Mouse (Mus musculus): ENCODE measurements around the gene Gm4303.
"Not testable (repeated sequence)": the region's sequence is repeated elsewhere in the genome, so short reads cannot be mapped to it uniquely, and the experiment has no call there.

The Gm4303 gene

DNA sequence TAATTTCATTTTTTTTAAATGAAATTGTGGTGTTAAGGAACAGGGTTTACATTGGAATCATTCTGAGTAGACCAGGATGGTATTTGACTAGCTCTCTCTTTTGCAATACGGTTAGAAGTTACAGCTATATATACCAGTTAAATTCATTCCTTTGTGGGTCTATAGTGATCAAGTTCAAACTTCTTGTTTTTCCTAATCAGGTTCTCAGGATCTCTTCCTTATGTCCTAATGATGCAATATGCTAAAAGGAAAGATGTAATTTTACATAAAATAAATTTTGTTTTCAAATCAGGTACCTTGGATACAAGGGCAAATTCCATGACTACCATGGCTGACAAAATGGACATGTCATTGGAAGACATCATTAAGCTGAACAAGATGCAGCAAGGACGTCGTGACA, at the start of gene Gm4303:
TSS of gene Gm4303 (plus strand) at position 301 of the 400 bp plus-strand sequence.
- DNase-seq (ENCODE audit: low read depth, low spot score) = not testable (repeated sequence)

DNA sequence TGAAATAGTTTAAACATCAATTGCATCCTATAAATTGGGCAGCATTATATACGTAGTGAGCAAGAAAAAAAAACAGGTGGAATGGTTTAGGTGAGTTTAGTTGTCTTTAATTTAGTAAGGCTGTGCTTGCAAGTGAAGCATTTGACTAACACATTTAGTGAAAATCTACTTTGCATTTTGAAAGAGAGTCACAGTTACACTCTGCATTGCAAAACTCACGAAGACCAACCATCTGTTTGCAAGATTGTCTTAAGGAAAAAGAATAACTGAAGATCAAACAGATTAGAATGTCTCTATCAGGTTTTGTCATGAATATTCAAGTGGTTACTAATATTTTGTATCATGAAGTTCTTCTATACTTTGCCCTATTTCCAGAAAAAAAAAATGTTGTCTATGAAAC, 49.7 kb upstream of the Gm4303 start:
- DNase-seq (ENCODE audit: low read depth, low spot score) = peak; percentile 31

- not testable (repeated sequence) for DNase-seq (ENCODE audit: low read depth, low spot score)
Observed at GRCm38 (mm10) chr10:100300106-100300505, 45.7 kb upstream of the Gm4303 start.

GRCm38 (mm10) chr10:100335376-100335775, 10.4 kb upstream of the Gm4303 start, which contains the start of gene Gm4301:
TSS of gene Gm4301 (plus strand) at chr10:100335676.
- not testable (repeated sequence) for DNase-seq (ENCODE audit: low read depth, low spot score)

DNA sequence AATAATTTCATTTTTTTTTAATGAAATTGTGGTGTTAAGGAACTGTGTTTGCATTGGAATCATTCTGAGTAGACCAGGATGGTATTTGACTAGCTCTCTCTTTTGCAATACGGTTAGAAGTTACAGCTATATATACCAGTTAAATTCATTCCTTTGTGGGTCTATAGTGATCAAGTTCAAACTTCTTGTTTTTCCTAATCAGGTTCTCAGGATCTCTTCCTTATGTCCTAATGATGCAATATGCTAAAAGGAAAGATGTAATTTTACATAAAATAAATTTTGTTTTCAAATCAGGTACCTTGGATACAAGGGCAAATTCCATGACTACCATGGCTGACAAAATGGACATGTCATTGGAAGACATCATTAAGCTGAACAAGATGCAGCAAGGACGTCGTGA, 5.2 kb upstream of the Gm4303 start, which contains the start of gene Gm4302:
TSS of gene Gm4302 (plus strand) at position 301 of the 400 bp plus-strand sequence.
- DNase-seq (ENCODE audit: low read depth, low spot score) = not testable (repeated sequence)

DNA sequence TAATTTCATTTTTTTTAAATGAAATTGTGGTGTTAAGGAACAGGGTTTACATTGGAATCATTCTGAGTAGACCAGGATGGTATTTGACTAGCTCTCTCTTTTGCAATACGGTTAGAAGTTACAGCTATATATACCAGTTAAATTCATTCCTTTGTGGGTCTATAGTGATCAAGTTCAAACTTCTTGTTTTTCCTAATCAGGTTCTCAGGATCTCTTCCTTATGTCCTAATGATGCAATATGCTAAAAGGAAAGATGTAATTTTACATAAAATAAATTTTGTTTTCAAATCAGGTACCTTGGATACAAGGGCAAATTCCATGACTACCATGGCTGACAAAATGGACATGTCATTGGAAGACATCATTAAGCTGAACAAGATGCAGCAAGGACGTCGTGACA, 5.0 kb downstream of the Gm4303 start, which contains the start of gene Gm4305:
TSS of gene Gm4305 (plus strand) at position 301 of the 400 bp plus-strand sequence.
- DNase-seq (ENCODE audit: low read depth, low spot score) = not testable (repeated sequence)

DNA sequence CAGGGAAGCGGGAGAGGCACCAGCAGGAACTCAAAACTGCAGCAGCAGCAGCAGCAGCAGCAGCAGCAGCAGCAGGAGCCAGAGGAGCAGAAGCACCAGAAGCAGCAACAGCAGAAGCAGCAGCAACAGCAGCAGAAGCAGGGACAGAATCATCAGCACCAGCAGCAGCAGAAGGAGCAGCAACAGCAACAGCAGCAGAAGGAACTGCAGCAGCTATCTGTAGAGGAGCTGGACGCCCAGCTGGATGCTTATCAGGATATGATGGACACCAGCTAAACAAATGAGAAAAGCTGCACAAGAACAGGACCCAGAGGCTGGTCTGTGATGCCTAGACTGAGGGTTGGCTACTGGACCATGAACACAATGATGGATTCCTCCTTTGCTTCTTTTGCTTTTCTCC, 11.1 kb downstream of the Gm4303 start:
- DNase-seq (ENCODE audit: low read depth, low spot score) = not testable (repeated sequence)

- DNase-seq (ENCODE audit: low read depth, low spot score) = not testable (repeated sequence)
Observed at GRCm38 (mm10) chr10:100361038-100361437, 15.3 kb downstream of the Gm4303 start, which contains the start of gene Gm4307. TSS of gene Gm4307 (plus strand) at chr10:100361338.

GRCm38 (mm10) chr10:100382460-100382859, 36.7 kb downstream of the Gm4303 start, which contains the start of gene Gm4312:
TSS of gene Gm4312 (minus strand) at chr10:100382560.
- DNase-seq (ENCODE audit: low read depth, low spot score) = not testable (repeated sequence)
